Mouse (Mus musculus): Measurements from ENCODE around the gene Ccnq.

GRCm38 (mm10) chr11:78739361-78739760, 12.2 kb downstream of the Ccnq start:
- TF ChIP-seq MAFK (IDR thresholded peaks at IDR 0.05; ENCODE audit: insufficient replicate concordance, low read length) (no peak), MXI1 (IDR thresholded peaks at IDR 0.05; ENCODE audit: low read depth, low read length) (no peak), USF2 (conservative IDR thresholded peaks at IDR 0.05; ENCODE audit: low read depth, low read length) (no peak), CTCF (conservative IDR thresholded peaks at IDR 0.05 in 1 of 2, IDR thresholded peaks at IDR 0.05 in 1 of 2; ENCODE audit: low read depth in 2 of 2, low read length in 2 of 2) (no peak), MYC (IDR thresholded peaks at IDR 0.05; ENCODE audit: low read depth, low read length) (no peak), NELFE (IDR thresholded peaks at IDR 0.05; ENCODE audit: low read depth, low read length) (no peak), POLR2AphosphoS2 (IDR thresholded peaks at IDR 0.05; ENCODE audit: low read depth, low read length) (no peak), TCF12 (IDR thresholded peaks at IDR 0.05; ENCODE audit: low read depth, low read length) (no peak), MEF2A (IDR thresholded peaks at IDR 0.05; ENCODE audit: borderline replicate concordance, low read depth, low read length) (no peak), POLR2A (IDR thresholded peaks at IDR 0.05; ENCODE audit: low read depth, low read length) (no peak)

Measured in CH12.LX (cell line).